Mouse (Mus musculus): Measurements from ENCODE around the gene Gm13695.
"Not testable (repeated sequence)": the region's sequence is repeated elsewhere in the genome, so short reads cannot be mapped to it uniquely, and the experiment has no call there.

Gene Gm13695

DNA sequence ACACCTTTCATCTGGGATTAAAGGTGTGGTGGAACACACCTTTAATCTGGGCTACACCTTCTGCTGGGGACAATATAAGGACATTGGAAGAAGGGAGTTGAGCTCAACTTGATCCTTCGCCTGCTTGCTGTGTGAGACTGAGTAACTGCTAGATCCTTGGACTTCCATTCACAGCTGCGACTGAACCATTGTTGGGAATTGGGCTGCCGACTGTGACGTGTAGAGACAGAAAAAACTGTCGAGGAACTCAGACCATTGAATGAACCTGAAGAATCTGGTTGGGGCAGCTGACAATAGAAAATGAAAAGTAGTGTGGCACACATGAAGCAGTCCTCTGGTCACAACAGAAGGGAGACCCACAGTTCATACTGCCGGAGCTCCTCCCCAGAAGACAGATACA, at the start of gene Gm13695:
TSS of gene Gm13695 (plus strand) at position 301 of the 400 bp plus-strand sequence.
- not testable (repeated sequence) for DNase-seq (ENCODE audit: extremely low spot score)

DNA sequence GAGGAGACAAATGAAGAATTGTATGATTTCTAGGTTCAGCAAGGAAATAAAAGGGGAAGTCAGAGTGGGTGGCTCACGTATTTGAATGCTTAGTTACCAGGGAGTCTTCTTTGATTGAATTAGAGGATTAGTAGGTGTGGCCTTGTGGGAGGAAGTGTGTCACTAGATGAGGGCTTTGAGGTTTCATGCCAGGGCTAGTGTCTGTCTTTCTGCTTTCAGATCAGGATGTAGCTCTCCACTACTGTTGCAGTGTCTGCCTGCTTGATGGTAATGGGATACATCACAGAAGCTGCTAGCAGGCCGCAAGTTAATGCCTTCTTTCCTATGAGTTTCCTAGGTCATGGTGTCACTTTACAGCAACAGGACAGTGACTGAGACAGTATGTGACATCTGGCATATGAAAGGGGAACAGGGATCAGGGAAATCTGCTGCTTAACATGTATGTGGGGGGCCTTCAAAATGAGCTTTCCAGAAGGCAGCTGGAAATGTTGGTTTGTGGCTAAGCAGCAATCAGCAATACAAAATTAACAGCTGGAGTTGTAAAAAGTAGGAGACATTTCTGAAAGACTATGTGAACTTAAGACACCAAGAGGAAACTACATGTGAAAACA, 37.5 kb upstream of the Gm13695 start:
- DNase-seq (ENCODE audit: extremely low spot score), result no peak

DNA sequence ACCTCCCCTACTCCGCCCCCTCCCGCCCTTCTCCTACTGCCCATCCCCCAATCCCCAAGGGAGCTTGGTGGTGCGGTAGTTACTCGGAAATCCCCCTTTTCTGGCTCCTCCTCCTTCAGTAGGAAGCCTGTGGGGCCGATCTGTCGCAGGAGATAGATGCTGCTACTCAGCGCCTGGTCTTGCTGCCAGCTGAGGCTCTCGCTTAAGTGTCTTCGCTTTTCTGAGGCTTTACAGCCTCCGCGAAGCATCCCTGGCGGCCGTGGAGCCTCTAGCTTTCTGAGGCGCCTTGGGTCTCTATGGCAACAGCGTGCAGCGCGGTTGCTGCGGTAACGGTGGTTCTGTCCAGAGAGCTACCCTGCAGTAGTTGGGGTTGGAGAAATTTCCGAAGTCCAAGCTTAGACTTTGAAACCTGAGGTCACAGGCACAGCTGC, 26.2 kb upstream of the Gm13695 start, which contains the start of gene Zswim2:
TSS of gene Zswim2 (minus strand) at position 298 of the 431 bp plus-strand sequence.
- DNase-seq (ENCODE audit: extremely low spot score), result peak; percentile 75

DNA sequence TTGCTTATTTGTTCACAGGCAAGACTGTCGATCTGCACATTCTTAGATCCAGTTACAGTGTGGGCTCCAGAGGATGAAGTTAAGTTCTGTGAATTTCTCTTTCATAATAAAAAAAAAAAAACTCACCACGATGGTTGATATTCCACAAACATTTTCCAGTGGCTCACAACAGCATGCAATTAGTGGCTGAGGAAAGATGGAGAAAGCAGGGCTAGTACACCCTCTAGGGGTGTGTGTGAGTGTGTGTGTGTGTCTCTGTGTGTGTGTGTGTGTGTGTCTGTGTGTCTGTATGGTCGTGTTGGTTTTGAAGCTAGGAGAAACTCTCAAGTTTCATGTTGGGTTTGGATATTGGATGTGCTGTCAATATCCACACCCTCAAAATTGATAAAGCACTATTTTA, 25.7 kb upstream of the Gm13695 start:
- no peak for DNase-seq (ENCODE audit: extremely low spot score)

GRCm38 (mm10) chr2:83941792-83942191, 25.3 kb upstream of the Gm13695 start:
- no peak for DNase-seq (ENCODE audit: extremely low spot score)

DNA sequence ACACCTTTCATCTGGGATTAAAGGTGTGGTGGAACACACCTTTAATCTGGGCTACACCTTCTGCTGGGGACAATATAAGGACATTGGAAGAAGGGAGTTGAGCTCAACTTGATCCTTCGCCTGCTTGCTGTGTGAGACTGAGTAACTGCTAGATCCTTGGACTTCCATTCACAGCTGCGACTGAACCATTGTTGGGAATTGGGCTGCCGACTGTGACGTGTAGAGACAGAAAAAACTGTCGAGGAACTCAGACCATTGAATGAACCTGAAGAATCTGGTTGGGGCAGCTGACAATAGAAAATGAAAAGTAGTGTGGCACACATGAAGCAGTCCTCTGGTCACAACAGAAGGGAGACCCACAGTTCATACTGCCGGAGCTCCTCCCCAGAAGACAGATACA, 11.7 kb upstream of the Gm13695 start, which contains the start of gene Gm13698:
TSS of gene Gm13698 (plus strand) at position 301 of the 400 bp plus-strand sequence.
- not testable (repeated sequence) for DNase-seq (ENCODE audit: extremely low spot score)

GRCm38 (mm10) chr2:83961203-83961602, 5.9 kb upstream of the Gm13695 start, which contains the start of gene Gm13693:
Gene Gm13693, plus strand, starts transcription at chr2:83961503.
- not testable (repeated sequence) for DNase-seq (ENCODE audit: extremely low spot score)

DNA sequence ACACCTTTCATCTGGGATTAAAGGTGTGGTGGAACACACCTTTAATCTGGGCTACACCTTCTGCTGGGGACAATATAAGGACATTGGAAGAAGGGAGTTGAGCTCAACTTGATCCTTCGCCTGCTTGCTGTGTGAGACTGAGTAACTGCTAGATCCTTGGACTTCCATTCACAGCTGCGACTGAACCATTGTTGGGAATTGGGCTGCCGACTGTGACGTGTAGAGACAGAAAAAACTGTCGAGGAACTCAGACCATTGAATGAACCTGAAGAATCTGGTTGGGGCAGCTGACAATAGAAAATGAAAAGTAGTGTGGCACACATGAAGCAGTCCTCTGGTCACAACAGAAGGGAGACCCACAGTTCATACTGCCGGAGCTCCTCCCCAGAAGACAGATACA, 5.7 kb downstream of the Gm13695 start, which contains the start of gene Gm13696:
TSS of gene Gm13696 (plus strand) at position 301 of the 400 bp plus-strand sequence.
- DNase-seq (ENCODE audit: extremely low spot score), result not testable (repeated sequence)

- not testable (repeated sequence) for DNase-seq (ENCODE audit: extremely low spot score)
These were observed 11.5 kb downstream of the Gm13695 start, which contains the start of gene Gm13694 for GRCm38 (mm10) chr2:83978633-83979032. Gene Gm13694, plus strand, starts transcription at chr2:83978933.

DNA sequence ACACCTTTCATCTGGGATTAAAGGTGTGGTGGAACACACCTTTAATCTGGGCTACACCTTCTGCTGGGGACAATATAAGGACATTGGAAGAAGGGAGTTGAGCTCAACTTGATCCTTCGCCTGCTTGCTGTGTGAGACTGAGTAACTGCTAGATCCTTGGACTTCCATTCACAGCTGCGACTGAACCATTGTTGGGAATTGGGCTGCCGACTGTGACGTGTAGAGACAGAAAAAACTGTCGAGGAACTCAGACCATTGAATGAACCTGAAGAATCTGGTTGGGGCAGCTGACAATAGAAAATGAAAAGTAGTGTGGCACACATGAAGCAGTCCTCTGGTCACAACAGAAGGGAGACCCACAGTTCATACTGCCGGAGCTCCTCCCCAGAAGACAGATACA, 17.3 kb downstream of the Gm13695 start, which contains the start of gene Gm13697:
TSS of gene Gm13697 (plus strand) at position 301 of the 400 bp plus-strand sequence.
- not testable (repeated sequence) for DNase-seq (ENCODE audit: extremely low spot score)

- DNase-seq (ENCODE audit: extremely low spot score), result not testable (repeated sequence)
These were observed 23.1 kb downstream of the Gm13695 start, which contains the start of gene Gm13691 for GRCm38 (mm10) chr2:83990253-83990652. Gene Gm13691, plus strand, starts transcription at chr2:83990553.

- DNase-seq (ENCODE audit: extremely low spot score), result not testable (repeated sequence)
These were observed 26.6 kb downstream of the Gm13695 start for GRCm38 (mm10) chr2:83993639-83994255.

- not testable (repeated sequence) for DNase-seq (ENCODE audit: extremely low spot score)
These were observed 27.4 kb downstream of the Gm13695 start for GRCm38 (mm10) chr2:83994526-83994925.

GRCm38 (mm10) chr2:84008913-84009312, 41.8 kb downstream of the Gm13695 start:
- DNase-seq (ENCODE audit: extremely low spot score), result no peak

DNA sequence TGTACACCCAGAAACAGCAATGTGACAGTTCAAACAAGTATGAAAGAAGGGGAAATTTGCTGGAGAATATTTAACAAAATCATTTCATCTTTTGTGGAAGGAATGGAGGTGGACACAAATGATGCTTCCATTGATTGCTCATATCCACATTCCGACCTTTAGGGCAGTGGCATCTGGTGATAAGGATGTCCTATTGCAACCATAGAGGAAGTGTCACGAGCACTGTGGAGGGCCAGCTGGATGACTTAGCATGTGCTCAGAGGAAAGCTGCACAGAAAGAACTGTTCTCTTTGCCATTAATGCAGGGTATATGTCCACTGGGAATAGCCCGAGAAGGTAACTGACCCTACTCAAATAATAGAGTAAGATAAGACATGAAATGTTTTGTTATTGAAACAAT, 42.7 kb downstream of the Gm13695 start:
- no peak for DNase-seq (ENCODE audit: extremely low spot score)

- no peak for DNase-seq (ENCODE audit: extremely low spot score)
These were observed 47.5 kb downstream of the Gm13695 start for GRCm38 (mm10) chr2:84014572-84014971.

DNA sequence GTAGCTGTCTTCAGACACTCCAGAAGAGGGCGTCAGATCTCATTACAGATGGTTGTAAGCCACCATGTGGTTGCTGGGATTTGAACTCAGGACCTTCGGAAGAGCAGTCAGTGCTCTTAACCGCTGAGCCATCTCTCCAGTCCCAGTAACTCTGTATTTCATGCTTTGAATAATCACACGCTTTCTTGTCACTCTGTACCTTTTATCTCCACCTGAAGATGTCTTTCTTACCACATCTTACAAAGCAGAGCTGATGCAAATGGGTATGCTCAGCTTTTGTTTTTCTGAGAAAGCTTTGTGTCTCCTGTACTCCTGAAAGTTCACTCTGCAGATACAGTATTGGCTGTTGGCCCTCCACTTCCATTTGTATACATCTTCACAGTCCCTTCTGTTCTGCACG, 49.2 kb downstream of the Gm13695 start:
- DNase-seq (ENCODE audit: extremely low spot score), result not testable (repeated sequence)

DNA sequence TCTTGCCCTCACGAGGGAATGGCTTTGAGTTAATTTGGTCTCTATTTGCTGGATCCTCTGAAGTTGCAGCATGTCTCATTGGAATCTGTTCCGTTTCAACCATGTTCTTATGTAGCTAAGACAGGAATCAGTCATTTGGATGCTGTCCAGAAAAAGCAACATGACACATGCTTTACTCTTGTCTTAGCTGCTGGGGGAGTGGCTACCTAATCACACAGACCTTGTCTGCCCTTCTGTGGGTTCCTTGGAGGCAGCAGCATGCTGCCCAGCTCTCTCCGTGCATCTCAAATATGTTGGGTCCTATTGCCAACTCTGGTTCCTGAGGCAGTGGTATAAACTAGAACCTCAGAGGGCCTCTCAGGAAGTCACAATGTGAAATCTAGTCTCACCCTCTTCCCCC, 51.2 kb downstream of the Gm13695 start:
- DNase-seq (ENCODE audit: extremely low spot score), result no peak
